Mouse (Mus musculus): Measurements from ENCODE around the gene Sfi1.
"Not testable (repeated sequence)": the region's sequence is repeated elsewhere in the genome, so short reads cannot be mapped to it uniquely, and the experiment has no call there.

GRCm38 (mm10) chr11:3163122-3163521 lies 30.1 kb downstream of the Sfi1 start:
- not testable (repeated sequence) for TF ChIP-seq CTCF (IDR thresholded peaks at IDR 0.05; ENCODE audit: low read depth); EP300 (optimal IDR thresholded peaks at IDR 0.05)
